Mouse (Mus musculus) intestine, embryonic 14.5 days (tissue): ENCODE results near the gene Frmd4a. TPM values are rescaled to one million over a fixed set of nuclear protein-coding genes. Genes with fewer than 3 reads are reported as not detected.
A peak's percentile ranks its signal among the peaks of the same experiment; 100 is the strongest.

Experiments
- ATAC-seq: fragments of 200-750 bp; cut with Nextera tagmentation; replicated peaks from 2 replicates; pipeline ENCODE4 v1.8.0; 2017; ENCODE audit warnings: low read depth, moderate number of reproducible peaks, moderate TSS enrichment, moderate library complexity; ENCODE audit not compliant: low FRiP score, low TSS enrichment
- DNase-seq: peaks from one replicate; pipeline ENCODE4 v3.0.0-alpha.2; 2018; ENCODE audit warnings: low spot score
- H3K27ac ChIP-seq: fragments of 300-500 bp; sonication (generic); 2 replicates; pipeline ENCODE4 v1.5.1; 2014; ENCODE audit warnings: low read depth, mild to moderate bottlenecking, control low read depth
- H3K27me3 ChIP-seq: fragments of 300-500 bp; sonication (generic); replicated peaks from 2 replicates; pipeline ENCODE4 v1.6.1; 2014; ENCODE audit warnings: low read length, control low read depth; ENCODE audit not compliant: control insufficient read depth, insufficient read depth
- H3K36me3 ChIP-seq: fragments of 300-500 bp; sonication (generic); 2 replicates; pipeline ENCODE4 v1.6.1; 2014; ENCODE audit warnings: low read length, control low read depth; ENCODE audit not compliant: control insufficient read depth, insufficient read depth
- H3K4me1 ChIP-seq: fragments of 300-500 bp; sonication (generic); replicated peaks from 2 replicates; pipeline ENCODE4 v1.6.1; 2014; ENCODE audit warnings: low read length, control low read depth, mixed read lengths; ENCODE audit not compliant: control insufficient read depth, insufficient read depth
- H3K4me2 ChIP-seq: fragments of 300-500 bp; sonication (generic); 2 replicates; pipeline ENCODE4 v1.6.1; 2014; ENCODE audit warnings: low read length
- H3K4me3 ChIP-seq: fragments of 300-500 bp; sonication (generic); 2 replicates; pipeline ENCODE4 v1.5.1; 2014; ENCODE audit warnings: low read depth, low read length, control low read depth, mixed read lengths
- H3K9ac ChIP-seq: fragments of 300-500 bp; sonication (generic); 2 replicates; pipeline ENCODE4 v1.6.1; 2014; ENCODE audit warnings: mild to moderate bottlenecking, low read length
- H3K9me3 ChIP-seq: fragments of 300-500 bp; sonication (generic); 2 replicates; pipeline ENCODE4 v1.6.1; 2016; ENCODE audit warnings: low read length, control low read depth; ENCODE audit not compliant: control insufficient read depth
- WGBS: fragments of 180-500 bp; shearing (Covaris S2); extraction: QIAGEN DNeasy Blood & Tissue Kit; methylation state at CpG from one replicate; pipeline ENCODE4 v1.1.7; 2014; 5-methylcytosine and 5-hydroxymethylcytosine counted together
- polyA plus RNA-seq: library from polyadenylated mRNA; unstranded; fragments of >200 nt; fragmentation: Nextera tagmentation; extraction: Ambion mirVana; gene quantifications from 2 replicates; pipeline ENCODE4 v1.2.1, GENCODE M21; 2014

Frmd4a gene
- polyA plus RNA-seq, 1 experiment from 2014 or later: 28.8 TPM

DNA sequence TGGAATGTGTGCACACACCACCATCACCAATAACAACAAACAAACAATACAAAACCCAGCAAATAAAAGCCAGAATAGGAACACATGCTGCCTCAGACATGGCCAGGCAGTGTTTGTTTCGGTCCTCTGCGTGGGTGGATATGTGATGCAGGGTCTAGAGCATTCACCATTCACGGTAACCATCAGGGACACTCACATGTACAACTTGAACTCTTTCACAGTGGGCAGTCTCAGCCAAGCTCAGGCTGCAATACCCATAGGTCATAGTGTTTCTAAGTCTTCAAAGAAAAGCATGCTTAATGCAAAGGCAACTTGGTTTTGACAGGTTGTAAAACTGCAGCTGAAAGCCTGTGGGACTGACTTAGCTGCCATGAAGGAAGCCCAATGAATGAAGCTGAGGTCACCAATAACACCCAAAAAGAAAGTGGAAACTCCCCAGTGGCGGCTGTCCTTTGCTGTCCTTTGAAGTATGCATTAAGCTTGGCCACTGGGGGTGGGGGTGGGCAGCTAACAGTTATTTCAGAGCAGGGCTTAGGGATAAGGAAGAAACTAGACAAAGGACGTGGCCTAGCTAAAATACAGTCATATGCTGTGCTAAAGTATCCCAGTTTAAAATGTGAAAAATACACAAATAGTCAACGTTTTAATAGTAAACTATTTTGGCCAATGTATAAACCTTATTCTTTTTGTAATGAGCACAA is 602.5 kb downstream of the Frmd4a start:
- 59% methylated on average over 6 of the region's 6 CpGs for WGBS
- no peak overlapping the region for H3K9ac ChIP-seq
- no peak for DNase-seq
- H3K27ac ChIP-seq: peak overlapping the region; percentile 78
- H3K36me3 ChIP-seq: peaks cover 26% of the 10 kb centered on the region
- peaks cover 7% of the 10 kb centered on the region for H3K4me1 ChIP-seq
- ATAC-seq: no peak
- no peak overlapping the region for H3K4me2 ChIP-seq
- no peaks in the 10 kb centered on the region for H3K9me3 ChIP-seq
- H3K27me3 ChIP-seq: no peaks in the 10 kb centered on the region
- H3K4me3 ChIP-seq: no peak overlapping the region

DNA sequence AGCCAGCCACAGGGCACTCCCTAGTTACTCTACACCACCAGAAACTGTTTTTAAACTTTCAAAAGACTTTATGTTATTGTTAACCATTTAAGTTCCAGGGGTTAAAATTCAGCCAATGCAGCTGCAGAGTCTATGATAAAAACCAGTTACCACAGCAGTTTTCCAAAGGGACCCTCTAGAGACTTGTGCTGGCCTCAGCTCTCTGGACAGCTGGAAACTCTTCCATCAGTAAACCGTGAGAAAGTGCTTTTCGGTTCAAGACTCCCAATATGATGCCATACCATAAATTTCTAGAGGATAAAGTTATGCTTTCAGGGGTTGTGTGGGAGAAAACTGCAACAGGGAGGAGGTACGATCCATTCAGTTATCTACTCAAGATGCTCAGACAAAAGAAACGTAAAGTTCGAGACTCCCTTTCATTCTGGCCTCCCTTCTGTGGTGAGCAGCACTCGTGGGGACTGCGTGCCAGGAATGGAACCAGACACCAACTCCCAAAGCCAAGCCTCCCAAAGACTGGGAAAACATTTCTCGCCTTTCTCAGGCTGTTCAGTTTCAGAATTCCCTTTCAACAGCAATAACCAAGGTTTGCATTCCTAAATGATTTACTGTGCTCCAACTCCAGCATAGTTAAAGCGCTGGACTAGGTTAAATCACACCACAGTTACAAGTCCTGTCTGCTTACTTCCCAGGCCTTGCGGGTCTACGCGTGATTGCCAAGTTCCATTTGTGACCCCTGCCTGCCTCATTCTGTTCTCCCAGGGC is 603.3 kb downstream of the Frmd4a start:
- H3K36me3 ChIP-seq: peaks cover 27% of the 10 kb centered on the region
- DNase-seq (peak; percentile 60), ATAC-seq (peak; percentile 62)
- H3K27me3 ChIP-seq: no peaks in the 10 kb centered on the region
- no peaks in the 10 kb centered on the region for H3K9me3 ChIP-seq
- H3K27ac ChIP-seq: peak overlapping the region; percentile 78
- peaks cover 7% of the 10 kb centered on the region for H3K4me1 ChIP-seq
- H3K4me2 ChIP-seq: no peak overlapping the region
- H3K9ac ChIP-seq: no peak overlapping the region
- 53% methylated on average over 12 of the region's 12 CpGs for WGBS
- H3K4me3 ChIP-seq: no peak overlapping the region

DNA sequence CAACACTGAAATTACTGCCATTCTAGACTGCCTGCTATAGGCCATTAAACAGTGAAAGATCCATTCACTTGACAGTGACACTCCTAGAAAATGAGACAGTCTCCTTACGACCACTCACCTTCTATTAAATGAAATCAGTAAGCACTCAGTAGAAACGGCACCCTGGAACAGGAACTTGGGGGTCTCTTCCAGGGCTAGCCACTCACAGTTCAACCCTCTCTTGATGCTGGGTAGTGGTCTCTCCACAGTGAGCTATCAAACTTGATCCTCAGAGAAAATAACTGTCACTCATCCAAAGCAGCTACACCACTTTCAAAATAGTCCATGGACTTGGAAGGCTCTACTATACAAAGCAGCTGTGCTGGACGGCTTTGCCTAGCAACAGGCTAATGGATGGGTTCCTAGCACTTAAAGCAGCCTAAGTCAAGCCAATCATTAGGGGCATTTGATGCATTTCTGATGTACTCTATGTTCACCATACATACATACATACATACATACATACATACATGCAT is 604.0 kb downstream of the Frmd4a start:
- Histone ChIP-seq H3K9ac (no peak overlapping the region), H3K4me1 (peaks cover 7% of the 10 kb centered on the region), H3K9me3 (no peaks in the 10 kb centered on the region), H3K4me3 (no peak overlapping the region), H3K36me3 (peaks cover 27% of the 10 kb centered on the region), H3K27me3 (no peaks in the 10 kb centered on the region), H3K27ac (peak overlapping the region; percentile 78), H3K4me2 (no peak overlapping the region)
- WGBS: 63% methylated on average over 3 of the region's 3 CpGs
- ATAC-seq (no peak), DNase-seq (no peak)

DNA sequence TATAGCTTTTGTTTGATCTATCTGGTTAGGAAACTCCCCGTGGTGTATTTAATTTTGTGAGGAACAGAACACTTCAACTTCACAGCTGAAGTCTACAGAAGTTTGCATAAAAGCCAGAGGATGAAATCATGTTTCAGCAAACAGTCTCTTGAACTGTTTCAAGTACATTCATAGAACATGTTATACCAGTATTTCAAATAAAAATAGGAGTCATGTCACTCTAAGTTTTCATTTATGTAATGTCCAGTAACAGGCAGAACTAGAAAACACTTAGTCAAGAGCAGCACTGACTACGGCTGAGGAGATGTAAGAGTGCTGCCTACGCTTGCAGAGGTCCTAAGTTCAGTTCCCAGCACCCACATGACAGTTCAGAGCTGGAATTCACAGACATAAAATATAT is 609.4 kb downstream of the Frmd4a start:
- H3K36me3 ChIP-seq: peaks cover 36% of the 10 kb centered on the region

DNA sequence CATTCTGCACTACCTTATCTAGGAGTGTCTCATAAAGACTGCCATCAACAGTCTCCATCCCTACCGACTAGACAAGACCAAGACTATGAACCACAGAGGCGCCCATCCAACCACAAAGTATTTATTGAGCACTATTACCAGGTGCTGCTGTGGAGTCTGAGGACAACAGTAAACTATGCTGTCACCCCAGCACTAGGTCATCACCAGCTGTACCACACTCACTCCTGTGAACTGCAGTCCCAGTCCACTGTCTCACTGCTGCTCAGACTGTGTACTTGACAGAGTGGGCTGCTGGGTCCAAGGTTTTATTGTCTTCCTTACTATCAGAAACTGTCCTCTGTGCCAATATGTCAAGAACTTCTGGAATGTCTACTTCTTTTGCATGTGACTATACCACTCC is 611.4 kb downstream of the Frmd4a start:
- Histone ChIP-seq H3K9ac (no peak overlapping the region), H3K9me3 (no peaks in the 10 kb centered on the region), H3K4me3 (no peak overlapping the region), H3K4me2 (no peak overlapping the region), H3K27me3 (no peaks in the 10 kb centered on the region), H3K36me3 (peaks cover 37% of the 10 kb centered on the region), H3K4me1 (no peaks in the 10 kb centered on the region), H3K27ac (no peak overlapping the region)
- ATAC-seq: no peak
- WGBS: 91% methylated on average over 2 of the region's 2 CpGs
- no peak for DNase-seq

More for the DNA sequence above, 609.4 kb downstream of the Frmd4a start:
- no peak overlapping the region for H3K27ac ChIP-seq
- no peak overlapping the region for H3K4me3 ChIP-seq
- no peak overlapping the region for H3K4me2 ChIP-seq
- 82% methylated on average over 3 of the region's 3 CpGs for WGBS
- ATAC-seq (no peak), DNase-seq (no peak)
- H3K4me1 ChIP-seq: no peaks in the 10 kb centered on the region
- H3K9ac ChIP-seq: no peak overlapping the region
- no peaks in the 10 kb centered on the region for H3K9me3 ChIP-seq
- no peaks in the 10 kb centered on the region for H3K27me3 ChIP-seq

DNA sequence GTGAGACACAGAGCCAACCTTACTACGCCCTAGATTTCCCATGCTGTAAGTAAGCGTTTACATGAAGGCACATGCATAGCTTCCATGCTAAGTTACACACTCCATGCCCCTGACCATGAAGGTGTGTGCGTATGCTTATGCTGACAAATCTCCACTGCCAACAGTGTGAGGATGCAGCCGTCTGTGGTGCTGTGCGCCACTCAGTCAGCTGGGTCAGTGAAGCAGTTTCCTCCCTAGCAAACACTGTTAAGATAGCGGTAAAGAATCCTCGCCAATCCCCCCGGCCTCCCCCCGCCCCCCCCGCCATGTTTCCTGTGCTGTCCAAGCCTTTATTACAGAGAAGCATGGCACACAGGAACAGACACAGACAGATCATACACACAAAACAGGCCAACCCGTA is 612.0 kb downstream of the Frmd4a start:
- Histone ChIP-seq H3K4me1 (no peaks in the 10 kb centered on the region), H3K27me3 (no peaks in the 10 kb centered on the region), H3K9me3 (no peaks in the 10 kb centered on the region), H3K9ac (no peak overlapping the region), H3K36me3 (peaks cover 37% of the 10 kb centered on the region), H3K27ac (no peak overlapping the region), H3K4me2 (no peak overlapping the region), H3K4me3 (no peak overlapping the region)
- DNase-seq (no peak), ATAC-seq (no peak)
- WGBS: 87% methylated on average over 11 of the region's 11 CpGs

DNA sequence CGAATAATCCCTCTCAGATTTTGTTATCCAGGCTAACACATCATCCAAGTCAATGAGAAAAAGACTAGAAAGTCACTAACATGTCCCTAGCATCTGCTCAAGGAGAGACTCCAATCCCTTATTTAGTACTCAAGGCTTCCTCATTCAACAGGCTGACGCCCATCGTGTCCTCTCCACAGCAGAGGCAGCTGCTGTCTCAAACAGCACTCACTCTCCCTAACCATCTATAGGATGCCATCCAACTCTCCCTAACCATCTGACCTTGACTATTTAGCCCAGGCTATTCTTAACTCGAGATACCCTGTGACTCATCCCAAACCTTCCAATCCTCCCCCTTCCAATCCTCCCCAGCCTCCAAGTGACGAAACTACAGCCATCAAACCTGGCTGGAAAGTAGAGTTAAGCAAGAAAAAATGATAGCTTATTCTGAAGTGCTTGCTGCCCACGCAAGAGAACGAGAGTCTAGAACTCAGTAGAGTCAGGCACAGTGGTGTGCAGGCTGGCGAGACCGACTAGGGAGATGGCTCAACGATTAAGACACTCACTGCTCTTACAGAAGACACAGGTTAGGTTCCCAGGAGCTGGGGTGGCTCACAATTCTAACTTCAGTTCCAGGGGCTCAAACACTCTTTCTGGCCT is 612.8 kb downstream of the Frmd4a start:
- no peaks in the 10 kb centered on the region for H3K27me3 ChIP-seq
- H3K36me3 ChIP-seq: peaks cover 42% of the 10 kb centered on the region
- 96% methylated on average over 10 of the region's 10 CpGs for WGBS
- no peaks in the 10 kb centered on the region for H3K4me1 ChIP-seq
- ATAC-seq (no peak), DNase-seq (no peak)
- no peak overlapping the region for H3K4me2 ChIP-seq
- H3K4me3 ChIP-seq: no peak overlapping the region
- H3K27ac ChIP-seq: no peak overlapping the region
- H3K9me3 ChIP-seq: no peaks in the 10 kb centered on the region
- H3K9ac ChIP-seq: no peak overlapping the region

DNA sequence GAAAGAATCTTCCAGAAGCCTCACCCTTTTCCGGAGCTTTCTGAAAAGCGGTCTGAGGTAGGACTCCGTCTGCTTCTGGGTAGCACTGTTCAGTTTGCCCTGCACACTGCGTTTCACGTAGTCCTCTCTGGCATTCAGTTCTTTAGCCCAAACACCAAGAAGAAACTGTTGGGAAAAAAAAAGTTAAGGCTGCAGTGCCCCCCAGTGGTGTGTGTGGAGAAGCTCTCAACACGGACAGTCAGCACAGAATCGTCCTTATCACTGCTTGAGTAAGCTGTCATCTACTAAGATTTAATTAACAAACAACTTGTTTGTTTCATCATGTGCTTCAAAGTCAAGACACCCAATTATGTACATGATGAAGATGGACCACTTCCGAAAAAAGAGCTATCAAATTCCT is 618.3 kb downstream of the Frmd4a start:
- Histone ChIP-seq H3K4me1 (no peaks in the 10 kb centered on the region), H3K9me3 (no peaks in the 10 kb centered on the region), H3K4me3 (no peak overlapping the region), H3K4me2 (no peak overlapping the region), H3K27ac (no peak overlapping the region), H3K27me3 (no peaks in the 10 kb centered on the region), H3K9ac (no peak overlapping the region), H3K36me3 (peaks cover 91% of the 10 kb centered on the region)
- ATAC-seq (no peak), DNase-seq (no peak)
- 88% methylated on average over 8 of the region's 8 CpGs for WGBS
